Mouse (Mus musculus): ENCODE data around the gene Rps6ka5. TPM values are rescaled to one million over a fixed set of nuclear protein-coding genes. Genes with fewer than 3 reads are reported as not detected.

The Rps6ka5 gene
- 11.2 TPM for polyA plus RNA-seq (2017; shearing (Covaris generic))

GRCm38 (mm10) chr12:100726651-100727050 is at the start of gene Rps6ka5:
Gene Rps6ka5, minus strand, starts transcription at chr12:100726983.

GRCm38 (mm10) chr12:100520794-100521186 is 206.0 kb downstream of the Rps6ka5 start, which contains the start of gene Ttc7b:
Gene Ttc7b, minus strand, starts transcription at chr12:100520826.

Other genes starting within 250 kb of the Rps6ka5 start
- gene Ttc7b, start 206.2 kb downstream of the Rps6ka5 start, polyA plus RNA-seq (2017; shearing (Covaris generic)) = 0.67 TPM
- 18.0 TPM for gene Dglucy, start 52.1 kb upstream of the Rps6ka5 start, polyA plus RNA-seq (2017; shearing (Covaris generic))
- gene Gpr68, start 181.2 kb upstream of the Rps6ka5 start, polyA plus RNA-seq (2017; shearing (Covaris generic)) = 99.1 TPM